Mouse (Mus musculus): ENCODE data around the gene Slc6a6.

Gene Slc6a6

DNA sequence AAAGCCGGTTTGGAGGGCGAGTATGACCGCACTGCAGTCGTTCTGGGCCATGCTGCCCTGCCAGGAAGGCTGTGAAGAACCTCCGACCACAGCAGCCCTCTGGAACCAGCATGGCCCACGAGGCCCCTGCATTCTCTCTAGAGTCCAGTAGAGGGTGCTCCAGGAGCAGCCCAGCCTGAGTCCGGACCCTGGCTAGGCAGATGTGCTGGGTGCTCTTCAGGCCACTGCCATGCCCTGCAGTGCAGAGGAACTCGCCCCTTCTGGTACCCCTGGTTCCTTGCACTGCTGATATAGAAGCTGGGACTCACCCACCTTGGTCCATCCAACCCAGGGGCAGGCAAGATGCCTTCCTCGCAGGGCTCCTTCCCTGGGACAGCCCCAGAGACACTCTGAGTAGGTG lies 92.7 kb downstream of the Slc6a6 start:
- peak; percentile 19 for DNase-seq (ENCODE audit: low read depth)

DNA sequence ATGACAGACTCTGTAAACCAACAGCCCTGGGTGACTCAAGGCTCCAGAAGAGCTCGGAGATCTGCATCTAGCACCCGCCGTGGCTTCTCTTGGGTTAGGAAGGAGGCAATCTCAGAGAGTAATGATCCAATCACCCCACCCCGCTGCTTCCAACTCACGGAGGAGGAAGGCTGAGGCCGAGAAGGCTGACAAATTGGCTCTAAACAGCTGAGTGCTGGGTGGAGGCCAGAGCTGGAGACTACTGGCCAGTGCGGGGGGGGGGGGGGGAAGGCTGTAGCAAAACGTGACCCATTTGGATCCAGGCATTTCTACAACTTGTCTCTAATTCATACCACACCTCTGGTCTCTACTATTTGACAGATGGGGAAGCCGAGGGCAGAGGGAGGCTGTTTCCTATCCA lies 95.4 kb downstream of the Slc6a6 start:
- DNase-seq (ENCODE audit: low read depth), result no peak

DNA sequence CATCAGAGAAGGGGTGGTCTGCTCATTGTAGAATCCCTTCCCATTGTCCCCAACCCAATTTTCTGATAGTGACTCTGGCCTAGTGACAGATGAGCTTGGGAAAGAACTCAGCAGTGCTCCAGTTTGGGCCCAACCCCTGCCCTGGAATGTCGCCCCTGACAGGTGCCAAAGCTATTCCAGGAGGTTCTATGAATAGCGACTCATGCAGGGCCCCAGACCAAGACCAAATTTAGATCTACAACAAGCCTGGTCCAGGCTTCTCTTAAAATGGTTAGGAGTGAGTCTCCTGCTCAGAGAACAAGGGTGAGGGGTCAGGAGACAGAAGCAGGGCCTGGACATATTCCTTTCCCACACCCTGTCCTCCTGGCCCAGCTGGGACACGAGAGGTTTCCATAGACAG lies 101.2 kb downstream of the Slc6a6 start:
- no peak for DNase-seq (ENCODE audit: low read depth)

DNA sequence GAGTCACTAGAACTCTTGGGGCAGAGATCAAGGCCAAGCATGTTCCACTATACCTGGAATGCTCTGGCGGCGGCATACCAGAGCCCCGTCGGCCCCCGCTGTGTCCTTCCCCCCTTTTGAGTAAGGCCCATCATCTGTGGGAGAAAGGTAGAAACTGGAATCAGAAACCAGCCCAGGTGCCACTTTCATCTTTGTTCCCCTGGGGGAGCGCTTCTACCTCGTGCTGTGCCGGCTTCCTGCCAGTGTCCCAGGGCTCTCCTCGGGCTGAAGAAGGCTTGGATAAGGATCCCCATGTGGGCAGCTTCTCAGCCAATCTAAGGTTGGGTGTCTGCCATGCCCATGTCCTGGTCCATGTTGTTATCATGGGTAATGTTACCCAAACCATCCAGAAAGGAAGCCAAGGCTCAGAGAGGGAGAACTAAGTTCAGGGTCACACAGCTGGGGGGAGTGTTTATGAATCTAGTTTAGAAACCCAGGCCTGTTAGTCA lies 104.5 kb downstream of the Slc6a6 start:
- no peak for DNase-seq (ENCODE audit: low read depth)

DNA sequence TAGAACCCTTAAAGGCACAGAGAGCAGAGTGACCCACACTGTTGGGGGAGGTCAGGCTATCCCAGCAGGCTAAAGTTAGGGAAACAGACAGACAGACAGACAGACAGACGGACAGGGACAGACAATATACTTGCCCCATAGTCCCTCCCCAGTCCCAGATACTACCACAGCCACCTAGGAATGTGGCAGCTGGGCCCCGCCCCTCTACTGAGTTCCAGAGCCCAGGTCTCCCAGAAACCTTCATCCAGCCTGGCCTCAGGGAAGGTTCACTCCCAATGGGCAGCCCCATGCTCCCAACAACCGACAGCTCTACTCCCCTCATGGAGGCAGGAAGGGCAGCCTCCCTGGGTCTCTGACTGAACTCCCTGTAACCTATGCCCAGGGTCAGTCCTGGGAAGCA lies 111.8 kb downstream of the Slc6a6 start:
- DNase-seq (ENCODE audit: low read depth), result no peak

DNA sequence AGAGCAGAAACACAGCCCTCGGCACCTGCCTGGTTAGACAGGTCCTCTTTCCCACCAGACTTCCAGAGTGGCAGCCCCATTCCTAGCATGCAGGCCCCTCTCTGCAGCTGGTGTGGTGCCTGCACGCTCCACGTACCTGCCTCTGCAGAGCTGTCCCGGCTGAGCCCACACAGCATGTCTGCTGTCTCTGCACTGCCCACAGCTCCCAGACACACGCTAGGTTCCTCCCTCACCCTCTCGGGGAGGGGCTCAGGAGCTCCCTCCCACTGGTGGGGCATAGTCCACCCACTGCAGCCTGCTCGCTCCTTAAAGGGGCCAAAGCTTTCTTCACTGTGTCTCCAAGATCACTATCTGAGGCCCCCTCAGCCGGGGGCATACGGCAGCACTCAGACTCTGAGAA lies 112.2 kb downstream of the Slc6a6 start:
- no peak for DNase-seq (ENCODE audit: low read depth)

DNA sequence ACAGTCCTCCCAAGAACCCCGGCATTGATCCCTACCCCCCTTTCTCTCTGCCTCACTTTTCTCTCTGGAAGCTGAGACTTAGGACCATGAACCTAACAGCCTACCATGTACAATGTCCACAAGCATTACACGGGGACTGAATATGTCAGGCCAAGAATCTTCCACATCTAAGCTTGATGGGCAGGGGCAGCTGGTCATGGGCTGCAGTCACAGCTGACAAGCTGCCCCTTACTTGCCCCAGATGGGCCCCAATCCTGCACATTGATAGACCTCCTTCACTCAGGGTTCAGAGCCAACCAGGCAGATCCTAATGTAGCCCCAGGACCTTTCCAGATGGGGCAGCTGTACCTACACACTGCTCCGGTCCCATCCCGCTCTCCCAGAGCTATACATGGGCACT lies 112.9 kb downstream of the Slc6a6 start:
- no peak for DNase-seq (ENCODE audit: low read depth)

DNA sequence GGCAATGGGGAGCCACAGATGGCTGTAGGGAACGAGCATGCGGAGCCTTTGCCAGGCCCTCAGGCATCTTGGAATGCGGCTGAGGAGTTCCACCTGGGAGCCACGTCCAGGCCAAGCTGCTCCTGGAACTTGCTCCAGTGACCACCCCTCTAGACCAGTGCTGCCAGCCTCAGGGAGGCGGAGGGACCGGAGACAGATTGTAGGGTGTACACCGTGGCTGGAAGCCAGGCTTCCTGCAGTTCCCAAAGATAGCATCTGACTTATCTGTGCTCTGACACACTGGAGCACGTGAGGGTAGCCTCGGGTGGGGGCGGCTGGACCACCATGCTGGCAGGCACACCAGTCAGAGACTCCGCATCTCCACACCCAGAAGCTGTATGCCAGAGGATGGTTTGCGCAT lies 114.6 kb downstream of the Slc6a6 start:
- DNase-seq (ENCODE audit: low read depth), result no peak

DNA sequence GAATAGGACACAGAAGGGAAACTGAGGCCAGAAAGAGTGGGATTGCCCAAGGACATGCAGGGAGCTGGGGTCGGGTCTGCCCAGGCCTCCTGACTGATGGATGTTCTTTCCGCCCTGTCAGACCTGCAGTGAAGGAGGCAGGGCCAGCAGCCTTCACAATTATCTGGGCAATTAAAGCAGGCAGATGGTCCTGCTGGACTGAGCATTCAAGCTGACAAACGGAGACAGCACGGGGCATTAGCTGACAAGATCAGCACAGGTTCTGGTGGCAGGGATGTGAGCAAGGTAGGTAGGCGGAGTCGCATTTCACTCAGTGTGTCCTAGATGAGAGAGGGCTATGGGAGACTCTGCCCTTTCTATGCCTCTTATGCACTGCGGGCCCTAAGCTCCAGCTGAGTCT lies 120.3 kb downstream of the Slc6a6 start:
- no peak for DNase-seq (ENCODE audit: low read depth)

DNA sequence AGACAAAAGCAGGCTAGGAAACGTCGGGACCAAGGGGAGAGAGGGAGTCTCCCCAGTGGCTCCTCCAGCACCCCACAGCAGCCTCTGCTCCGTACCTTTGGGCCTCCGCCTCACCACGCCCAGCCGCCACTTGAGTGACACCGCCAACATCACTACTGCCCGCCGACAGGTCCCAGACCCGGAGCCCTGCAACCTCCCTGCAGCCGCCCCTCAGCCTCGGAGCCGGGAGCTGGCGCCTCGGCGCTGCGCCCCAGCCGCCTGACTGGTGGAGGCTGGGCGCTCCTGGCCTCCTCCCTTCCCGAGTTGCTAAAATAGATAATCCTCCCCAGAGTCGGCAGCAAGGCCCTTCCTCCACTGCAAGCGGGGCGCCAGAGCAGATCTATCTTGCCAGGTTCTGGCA lies 123.3 kb downstream of the Slc6a6 start:
- DNase-seq (ENCODE audit: low read depth), result no peak

DNA sequence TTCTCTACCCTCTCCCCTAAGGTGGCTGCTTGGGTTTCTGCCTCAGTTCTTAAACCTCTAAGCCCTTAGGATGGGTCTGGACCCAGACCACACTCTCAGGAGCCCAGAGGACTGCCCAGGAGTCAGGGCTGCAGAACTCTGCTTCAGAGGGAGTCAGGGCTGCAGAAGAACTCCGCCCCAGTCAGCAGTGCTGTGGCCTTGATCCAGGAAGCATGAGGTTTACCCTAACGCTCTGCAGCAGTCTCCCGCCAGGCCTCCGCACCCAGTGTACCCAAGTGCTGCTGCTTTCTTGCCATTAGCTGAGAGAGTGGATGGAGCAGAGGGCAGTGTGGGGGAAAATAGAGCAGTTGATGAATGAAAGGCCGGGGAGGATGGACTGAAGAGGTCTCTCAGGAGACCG lies 124.2 kb downstream of the Slc6a6 start:
- DNase-seq (ENCODE audit: low read depth), result no peak
